ENCODE assay signal across 27 mouse cellular contexts in genomic region chr3:38112568-38112967, GRCm38 (mm10).
A peak's percentile ranks its signal among the peaks of the same experiment; 100 is the strongest.
DNase-seq lines count a peak whose midpoint lies in the region; ATAC-seq and TF ChIP-seq lines count a peak whose summit lies in the region.
"Had no signal": no experiment of that assay in that cellular context is flagged by ENCODE, and none has a peak within 500 bp of the region (broad histone marks: within the 10 kb centered on the region; RNA-seq: fewer than 3 reads in every experiment).

No protein-coding gene starts in this region.

- TF ChIP-seq CTCF in bone marrow macrophage, adult 2 months (IDR thresholded peaks at IDR 0.05; ENCODE audit: low read depth, low read length), result no peak
- TF ChIP-seq CTCF in kidney, adult 2 months (conservative IDR thresholded peaks at IDR 0.05; ENCODE audit: insufficient read depth, insufficient read length, low read depth, low read length), result no peak

- peak; percentile 63 to 68; a peak in 2 of 4 replicates for ATAC-seq in hematopoietic stem cell, adult 5-6 weeks (replicated peaks in 1 of 2; ENCODE audit: insufficient read depth in 1 of 2, low FRiP score in 2 of 2, low TSS enrichment in 1 of 2, low read depth in 1 of 2, poor library complexity in 2 of 2, severe bottlenecking in 2 of 2)
- 0 out of 2 replicates have a peak, but pooled peaks have one; percentile 40 for ATAC-seq in monocyte, adult 5-6 weeks (replicated peaks; ENCODE audit: insufficient number of reproducible peaks, low FRiP score, low TSS enrichment, poor library complexity, severe bottlenecking)
- ATAC-seq in liver, embryonic 12.5 days, result no peak
- ATAC-seq: forebrain, embryonic 13.5 days; forebrain, embryonic 16.5 days; hindbrain, embryonic 16.5 days; Patski had no signal

- H3K4me3 ChIP-seq in bone marrow macrophage, adult 2 months (ENCODE audit: insufficient read depth, low read length), result no peak overlapping the region
- no peak overlapping the region for H3K4me3 ChIP-seq in kidney, adult 2 months (ENCODE audit: insufficient read depth, low read depth, low read length)
- H3K4me3 ChIP-seq in liver, embryonic 12.5 days, result no peak overlapping the region
- H3K4me3 ChIP-seq: embryonic facial prominence, embryonic 10.5 days; embryonic facial prominence, embryonic 13.5 days; erythroblast, embryonic 14.5 days; forebrain, embryonic 13.5 days; hindbrain, embryonic 10.5 days; hindbrain, embryonic 13.5 days had no signal

- H3K4me1 ChIP-seq in bone marrow macrophage, adult 2 months (ENCODE audit: control insufficient read depth, insufficient read depth, low read length), result peaks cover 31% of the 10 kb centered on the region
- peaks cover 7% of the 10 kb centered on the region; the same call in 1 of the 2 replicates for H3K4me1 ChIP-seq in kidney, adult 2 months (ENCODE audit: control insufficient read depth, insufficient read depth, low read length)
- no peaks in the 10 kb centered on the region for H3K4me1 ChIP-seq in liver, embryonic 12.5 days
- H3K4me1 ChIP-seq: embryonic facial prominence, embryonic 10.5 days; embryonic facial prominence, embryonic 13.5 days; forebrain, embryonic 13.5 days; hindbrain, embryonic 10.5 days; hindbrain, embryonic 13.5 days had no signal

- H3K27me3 ChIP-seq in kidney, adult 2 months (replicated peaks; ENCODE audit: control insufficient read depth, insufficient read depth, low read length), result no peaks in the 10 kb centered on the region
- no peaks in the 10 kb centered on the region for H3K27me3 ChIP-seq in liver, embryonic 12.5 days (replicated peaks)
- H3K27me3 ChIP-seq: embryonic facial prominence, embryonic 13.5 days; forebrain, embryonic 13.5 days; hindbrain, embryonic 13.5 days; Patski had no signal

- no peak for DNase-seq in right cerebral cortex, postnatal 25 days
- DNase-seq in kidney, adult 2 months, result no peak
- DNase-seq in left cerebral cortex, adult 9 months (ENCODE audit: low spot score in 2 of 2), result no peak
- DNase-seq: adrenal gland, postnatal 10 days; adrenal gland, postnatal 36 days; cerebellum, adult 11 months; cerebellum, adult 2 months; cerebellum, adult 9-11 months; cerebellum, postnatal 25 days; embryo, embryonic 11 days; gastrocnemius, postnatal 10 days; gastrocnemius, postnatal 36 days; heart, adult 11 months had no signal

- WGBS in kidney, adult 2 months, result 81% methylated on average over 3 of the region's 3 CpGs
- 49% methylated on average over 3 of the region's 3 CpGs for WGBS in liver, embryonic 12.5 days (ENCODE audit: insufficient replicate concordance)

- no peak overlapping the region for H3K4me2 ChIP-seq in liver, embryonic 12.5 days
- H3K4me2 ChIP-seq: embryonic facial prominence, embryonic 13.5 days; forebrain, embryonic 13.5 days; heart, embryonic 11.5 days; hindbrain, embryonic 13.5 days had no signal

- H3K36me3 ChIP-seq in kidney, adult 2 months (ENCODE audit: control insufficient read depth, insufficient read depth, low read length), result no peaks in the 10 kb centered on the region
- no peaks in the 10 kb centered on the region for H3K36me3 ChIP-seq in liver, embryonic 12.5 days
- H3K36me3 ChIP-seq: embryonic facial prominence, embryonic 10.5 days; embryonic facial prominence, embryonic 13.5 days; hindbrain, embryonic 10.5 days; hindbrain, embryonic 13.5 days had no signal

- H3K9me3 ChIP-seq in liver, embryonic 12.5 days (replicated peaks), result 0 out of 2 replicates have a peak, but pooled peaks cover 4% of the 10 kb centered on the region
- H3K9me3 ChIP-seq: embryonic facial prominence, embryonic 10.5 days; embryonic facial prominence, embryonic 13.5 days; forebrain, embryonic 13.5 days; hindbrain, embryonic 13.5 days had no signal

- no peak for TF ChIP-seq POLR2A in bone marrow macrophage, adult 2 months (IDR thresholded peaks at IDR 0.05; ENCODE audit: borderline replicate concordance, low read depth, low read length)
- no peak for TF ChIP-seq POLR2A in kidney, adult 2 months (IDR thresholded peaks at IDR 0.05; ENCODE audit: low read depth, low read length)

- H3K9ac ChIP-seq in liver, embryonic 12.5 days, result no peak overlapping the region
- H3K9ac ChIP-seq: embryonic facial prominence, embryonic 13.5 days; forebrain, embryonic 13.5 days; hindbrain, embryonic 13.5 days had no signal

- peak overlapping the region; percentile 22; the same call in 1 of the 2 replicates for H3K27ac ChIP-seq in bone marrow macrophage, adult 2 months (ENCODE audit: insufficient read depth, low read depth, low read length)
- H3K27ac ChIP-seq in kidney, adult 2 months (ENCODE audit: insufficient read depth, low read depth, low read length), result no peak overlapping the region
- H3K27ac ChIP-seq in liver, embryonic 12.5 days, result no peak overlapping the region
- H3K27ac ChIP-seq: embryonic facial prominence, embryonic 10.5 days; embryonic facial prominence, embryonic 13.5 days; forebrain, embryonic 13.5 days; hindbrain, embryonic 10.5 days; hindbrain, embryonic 13.5 days had no signal
